Mouse (Mus musculus): Measurements from ENCODE around the gene Zcchc7. TPM values are rescaled to one million over a fixed set of nuclear protein-coding genes. Genes with fewer than 3 reads are reported as not detected.
A peak's percentile ranks its signal among the peaks of the same experiment; 100 is the strongest.

The Zcchc7 gene
- total and polyA plus RNA-seq, 3 experiments = 17.8 to 18.2 TPM; not detected in 1

DNA sequence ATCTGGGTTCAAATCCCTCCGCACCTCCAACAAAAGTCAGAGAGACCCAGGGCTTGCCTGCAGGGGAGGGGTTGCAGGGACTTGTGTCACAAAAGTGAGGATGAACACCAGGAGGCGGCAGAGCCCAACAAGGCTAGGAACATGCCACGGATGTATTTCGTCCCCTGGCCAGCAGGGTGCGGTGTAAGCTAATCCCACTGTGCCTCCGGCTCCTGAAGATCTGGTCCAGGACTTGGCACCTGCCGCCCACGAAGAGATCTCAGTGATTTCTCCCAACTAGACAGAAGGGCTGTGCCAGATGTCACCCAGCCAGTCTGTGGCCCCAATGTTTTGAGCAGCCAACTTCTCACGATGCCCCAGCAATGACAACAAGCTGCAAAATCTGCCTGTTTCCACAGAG, 217.8 kb downstream of the Zcchc7 start:
- peak; percentile 92 for DNase-seq (ENCODE audit: low read depth, low spot score)
- Histone ChIP-seq H3K4me3 (ENCODE audit: control insufficient read depth in 1 of 2, insufficient read depth in 1 of 2, low read depth in 2 of 2, low read length in 2 of 2) (peak overlapping the region in 1 of 2 experiments; percentile 22; a peak in 2 of 4 replicates), H3K9ac (ENCODE audit: control insufficient read depth, low read depth, low read length, poor library complexity, severe bottlenecking) (no peak overlapping the region), H3K27me3 (ENCODE audit: control insufficient read depth in 1 of 2, insufficient read depth in 2 of 2, low read length in 2 of 2) (no peaks in the 10 kb centered on the region), H3K9me3 (replicated peaks; ENCODE audit: insufficient read depth, low read length) (no peaks in the 10 kb centered on the region), H3K79me2 (ENCODE audit: control insufficient read depth, insufficient read depth, low read length, poor library complexity) (no peaks in the 10 kb centered on the region), H3K27ac (ENCODE audit: control insufficient read depth, low read depth, low read length) (no peak overlapping the region), H3K4me1 (ENCODE audit: control insufficient read depth in 1 of 2, insufficient read depth in 2 of 2, low read length in 2 of 2) (peaks cover 0 to 4% of the 10 kb centered on the region in 2 experiments; a peak in 1 of 4 replicates), H3K36me3 (ENCODE audit: control insufficient read depth in 1 of 2, insufficient read depth in 2 of 2, low read length in 2 of 2) (no peaks in the 10 kb centered on the region)
- TF ChIP-seq NELFE (IDR thresholded peaks at IDR 0.05; ENCODE audit: low read depth, low read length) = no peak
- no peak for TF ChIP-seq ZNF384 (IDR thresholded peaks at IDR 0.05; ENCODE audit: low read depth, low read length)
- 0 out of 2 replicates have a peak, but pooled peaks have one; percentile 43 for TF ChIP-seq MAZ (IDR thresholded peaks at IDR 0.05; ENCODE audit: low read depth, low read length)
- no peak for TF ChIP-seq ELF1 (IDR thresholded peaks at IDR 0.05; ENCODE audit: low read depth, low read length)
- TF ChIP-seq ETS1 (IDR thresholded peaks at IDR 0.05; ENCODE audit: low read depth, low read length) = no peak
- TF ChIP-seq RCOR1 (IDR thresholded peaks at IDR 0.05; ENCODE audit: low read depth, low read length) = peak; percentile 60; the same call in 1 of the 2 replicates
- TF ChIP-seq SMC3 (IDR thresholded peaks at IDR 0.05; ENCODE audit: low read depth, low read length) = peak; percentile 87
- peak; percentile 80 for TF ChIP-seq RAD21 (IDR thresholded peaks at IDR 0.05; ENCODE audit: low read depth, low read length)
- TF ChIP-seq TCF12 (IDR thresholded peaks at IDR 0.05; ENCODE audit: low read depth, low read length) = no peak
- TF ChIP-seq GABPA (IDR thresholded peaks at IDR 0.05; ENCODE audit: low read depth, low read length) = no peak
- TF ChIP-seq ZC3H11A (IDR thresholded peaks at IDR 0.05; ENCODE audit: low read depth, low read length) = peak; percentile 36; the same call in 1 of the 2 replicates
- TF ChIP-seq POLR2AphosphoS5 (IDR thresholded peaks at IDR 0.05; ENCODE audit: borderline replicate concordance, low read depth, low read length) = no peak
- no peak for TF ChIP-seq KAT2A (conservative IDR thresholded peaks at IDR 0.05; ENCODE audit: low read depth, low read length)
- no peak for TF ChIP-seq MYB (IDR thresholded peaks at IDR 0.05; ENCODE audit: low read depth, low read length)
- TF ChIP-seq USF2 (IDR thresholded peaks at IDR 0.05; ENCODE audit: borderline replicate concordance in 1 of 2, insufficient read depth in 1 of 2, low read depth in 1 of 2, low read length in 2 of 2) = no peak
- TF ChIP-seq JUND (IDR thresholded peaks at IDR 0.05; ENCODE audit: low read depth, low read length) = no peak
- no peak for TF ChIP-seq CHD1 (IDR thresholded peaks at IDR 0.05; ENCODE audit: low read depth, low read length)
- no peak for TF ChIP-seq ZMIZ1 (IDR thresholded peaks at IDR 0.05; ENCODE audit: low read depth, low read length)
- no peak for TF ChIP-seq MAX (IDR thresholded peaks at IDR 0.05; ENCODE audit: low read length)
- TF ChIP-seq MAFK (IDR thresholded peaks at IDR 0.05; ENCODE audit: borderline replicate concordance, low read depth, low read length) = no peak
- peak; percentile 65; the same call in 1 of the 2 replicates for TF ChIP-seq TBP (IDR thresholded peaks at IDR 0.05; ENCODE audit: low read depth, low read length)
- TF ChIP-seq MYC (IDR thresholded peaks at IDR 0.05; ENCODE audit: low read depth, low read length) = no peak
- no peak for TF ChIP-seq E2F4 (IDR thresholded peaks at IDR 0.05; ENCODE audit: borderline replicate concordance, low read depth, low read length)
- TF ChIP-seq POLR2AphosphoS2 (IDR thresholded peaks at IDR 0.05; ENCODE audit: low read length) = no peak
- TF ChIP-seq USF1 (IDR thresholded peaks at IDR 0.05; ENCODE audit: low read depth, low read length) = no peak
- no peak for TF ChIP-seq BHLHE40 (IDR thresholded peaks at IDR 0.05; ENCODE audit: borderline replicate concordance, low read depth, low read length)
- TF ChIP-seq TAL1 (IDR thresholded peaks at IDR 0.05; ENCODE audit: low read length) = no peak
- TF ChIP-seq ZKSCAN1 (IDR thresholded peaks at IDR 0.05; ENCODE audit: low read depth, low read length) = no peak
- TF ChIP-seq UBTF (IDR thresholded peaks at IDR 0.05; ENCODE audit: borderline replicate concordance, insufficient read depth, low read depth, low read length) = no peak
- no peak for TF ChIP-seq MXI1 (IDR thresholded peaks at IDR 0.05; ENCODE audit: low read depth, low read length)
- no peak for TF ChIP-seq NRF1 (IDR thresholded peaks at IDR 0.05; ENCODE audit: insufficient read depth, low read depth, low read length, poor library complexity, severe bottlenecking)
- no peak for TF ChIP-seq MEF2A (IDR thresholded peaks at IDR 0.05; ENCODE audit: extremely low read depth, insufficient replicate concordance, low read depth, low read length, poor library complexity, severe bottlenecking)
- TF ChIP-seq CHD2 (IDR thresholded peaks at IDR 0.05; ENCODE audit: low read length) = no peak
- TF ChIP-seq EP300 (IDR thresholded peaks at IDR 0.05; ENCODE audit: low read depth in 1 of 2, low read length in 2 of 2) = peak in 1 of 2 experiments; percentile 71; a peak in 2 of 4 replicates
- TF ChIP-seq HCFC1 (IDR thresholded peaks at IDR 0.05; ENCODE audit: low read depth, low read length) = peak; percentile 31; the same call in 1 of the 2 replicates
- TF ChIP-seq GATA1 (IDR thresholded peaks at IDR 0.05; ENCODE audit: low read depth, low read length) = peak; percentile 54; the same call in 1 of the 2 replicates
- TF ChIP-seq POLR2A (IDR thresholded peaks at IDR 0.05; ENCODE audit: control insufficient read depth in 1 of 2, insufficient read depth in 1 of 2, low read depth in 1 of 2, low read length in 2 of 2, poor library complexity in 1 of 2) = 0 out of 4 replicates have a peak, but pooled peaks of 1 of the 2 experiments have one; percentile 19

Data from MEL (cell line).